Mouse (Mus musculus): ENCODE measurements around the gene Reck.

GRCm38 (mm10) chr4:43969373-43969772 lies 94.0 kb downstream of the Reck start:
- TF ChIP-seq POLR2A (IDR thresholded peaks at IDR 0.05; ENCODE audit: low read depth, low read length), result no peak
- no peak for TF ChIP-seq CTCF (conservative IDR thresholded peaks at IDR 0.05; ENCODE audit: insufficient read depth, insufficient read length, low read depth, low read length)
